Mouse (Mus musculus): ENCODE measurements around the gene Phlpp2.
A peak's percentile ranks its signal among the peaks of the same experiment; 100 is the strongest.
"Not testable (repeated sequence)": the region's sequence is repeated elsewhere in the genome, so short reads cannot be mapped to it uniquely, and the experiment has no call there.

Phlpp2 gene

GRCm38 (mm10) chr8:109863398-109863797 lies 4.9 kb upstream of the Phlpp2 start:
- no peaks in the 10 kb centered on the region for H3K27me3 ChIP-seq (ENCODE audit: insufficient read depth, low read length)
- peaks cover 23% of the 10 kb centered on the region for H3K4me1 ChIP-seq (replicated peaks; ENCODE audit: low read depth, low read length)
- H3K9me3 ChIP-seq (ENCODE audit: low read length), result no peaks in the 10 kb centered on the region
- H3K4me3 ChIP-seq (replicated peaks; ENCODE audit: low read length), result no peak overlapping the region
- peaks cover 54% of the 10 kb centered on the region for H3K36me3 ChIP-seq (ENCODE audit: insufficient read depth, low read length)
- TF ChIP-seq NANOG (IDR thresholded peaks at IDR 0.05; ENCODE audit: borderline replicate concordance, low read length), result no peak
- no peak for TF ChIP-seq POU5F1 (IDR thresholded peaks at IDR 0.05; ENCODE audit: borderline replicate concordance, low read length)
- TF ChIP-seq CTCF (conservative IDR thresholded peaks at IDR 0.05; ENCODE audit: low read length), result no peak

GRCm38 (mm10) chr8:109864798-109865197 lies 3.5 kb upstream of the Phlpp2 start:
- H3K9me3 ChIP-seq (ENCODE audit: low read length), result no peaks in the 10 kb centered on the region
- no peak overlapping the region for H3K4me3 ChIP-seq (replicated peaks; ENCODE audit: low read length)
- H3K27me3 ChIP-seq (ENCODE audit: insufficient read depth, low read length), result peaks cover 4% of the 10 kb centered on the region
- H3K36me3 ChIP-seq (ENCODE audit: insufficient read depth, low read length), result peaks cover 41% of the 10 kb centered on the region
- TF ChIP-seq NANOG (IDR thresholded peaks at IDR 0.05; ENCODE audit: borderline replicate concordance, low read length), result no peak
- no peak for TF ChIP-seq CTCF (conservative IDR thresholded peaks at IDR 0.05; ENCODE audit: low read length)
- TF ChIP-seq POU5F1 (IDR thresholded peaks at IDR 0.05; ENCODE audit: borderline replicate concordance, low read length), result no peak
- peaks cover 28% of the 10 kb centered on the region for H3K4me1 ChIP-seq (replicated peaks; ENCODE audit: low read depth, low read length)

DNA sequence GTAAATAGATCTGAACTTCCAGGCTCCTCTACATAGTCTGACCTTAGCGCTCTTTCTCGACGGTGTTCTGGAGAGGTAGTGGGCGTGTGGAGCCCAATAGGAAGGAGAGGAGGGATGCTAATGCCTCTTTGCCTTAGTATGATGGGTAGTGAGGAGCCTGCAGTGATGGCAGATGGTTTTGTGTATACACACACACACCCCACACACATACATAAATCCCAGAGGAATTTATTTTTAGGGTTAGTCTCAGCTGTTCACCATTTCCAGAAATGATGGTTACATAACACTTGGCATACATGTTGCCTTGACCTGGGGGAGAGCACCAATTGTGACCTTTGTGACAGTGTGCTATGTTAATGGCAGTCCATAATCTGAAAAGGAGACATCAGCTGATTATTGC lies 2.8 kb upstream of the Phlpp2 start:
- peaks cover 10% of the 10 kb centered on the region for H3K27me3 ChIP-seq (ENCODE audit: insufficient read depth, low read length)

GRCm38 (mm10) chr8:109866690-109867089 lies 1.7 kb upstream of the Phlpp2 start:
- Histone ChIP-seq H3K36me3 (ENCODE audit: insufficient read depth, low read length) (peaks cover 22% of the 10 kb centered on the region), H3K9me3 (ENCODE audit: low read length) (no peaks in the 10 kb centered on the region), H3K4me3 (replicated peaks; ENCODE audit: low read length) (no peak overlapping the region), H3K27me3 (ENCODE audit: insufficient read depth, low read length) (peaks cover 19% of the 10 kb centered on the region), H3K4me1 (replicated peaks; ENCODE audit: low read depth, low read length) (peaks cover 28% of the 10 kb centered on the region)
- TF ChIP-seq NANOG (IDR thresholded peaks at IDR 0.05; ENCODE audit: borderline replicate concordance, low read length) (no peak), CTCF (conservative IDR thresholded peaks at IDR 0.05; ENCODE audit: low read length) (no peak), POU5F1 (IDR thresholded peaks at IDR 0.05; ENCODE audit: borderline replicate concordance, low read length) (no peak)

More for the DNA sequence above, 2.8 kb upstream of the Phlpp2 start:
- no peak for TF ChIP-seq POU5F1 (IDR thresholded peaks at IDR 0.05; ENCODE audit: borderline replicate concordance, low read length)
- no peak for TF ChIP-seq NANOG (IDR thresholded peaks at IDR 0.05; ENCODE audit: borderline replicate concordance, low read length)
- no peak for TF ChIP-seq CTCF (conservative IDR thresholded peaks at IDR 0.05; ENCODE audit: low read length)
- H3K9me3 ChIP-seq (ENCODE audit: low read length), result no peaks in the 10 kb centered on the region
- no peak overlapping the region for H3K4me3 ChIP-seq (replicated peaks; ENCODE audit: low read length)
- peaks cover 28% of the 10 kb centered on the region for H3K4me1 ChIP-seq (replicated peaks; ENCODE audit: low read depth, low read length)
- peaks cover 34% of the 10 kb centered on the region for H3K36me3 ChIP-seq (ENCODE audit: insufficient read depth, low read length)

DNA sequence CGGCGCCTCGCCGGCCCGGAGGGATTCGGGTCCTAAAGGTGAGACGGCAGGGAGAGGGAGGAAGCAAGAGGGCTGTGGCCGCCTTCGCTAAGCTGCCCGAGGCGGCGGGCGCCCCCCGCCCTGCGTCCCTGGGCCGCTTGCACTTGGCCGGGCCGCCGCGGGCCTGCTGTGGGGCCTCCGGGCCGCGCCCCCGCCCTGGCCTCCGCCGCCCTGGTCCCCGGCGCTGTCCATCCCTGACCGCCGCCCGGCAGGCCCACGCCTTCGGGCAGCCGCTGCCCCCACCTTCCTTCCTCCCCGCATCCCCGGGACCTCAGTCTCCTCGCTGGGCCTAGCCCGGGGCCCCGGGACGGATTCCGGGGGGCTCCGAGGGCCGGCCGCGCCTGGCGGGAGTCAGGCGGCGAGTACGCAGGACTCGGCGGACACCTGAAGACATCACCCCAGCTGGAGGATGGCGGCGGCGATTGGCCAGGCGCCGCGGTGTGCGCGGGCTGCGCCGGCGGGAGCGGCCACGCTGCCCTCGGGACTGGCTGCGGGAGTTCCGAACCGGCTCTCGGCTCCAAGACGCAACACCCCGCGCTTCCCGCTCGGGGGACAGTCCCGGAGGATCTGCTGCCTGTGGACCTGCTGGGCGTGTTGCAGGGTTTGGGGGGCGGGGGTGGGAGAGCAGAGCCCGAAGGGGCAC lies 479 bp downstream of the Phlpp2 start:
- peaks cover under 1% of the 10 kb centered on the region; the same call in 1 of the 2 replicates for H3K36me3 ChIP-seq (ENCODE audit: insufficient read depth, low read length)
- peak overlapping the region; percentile 94 for H3K4me3 ChIP-seq (replicated peaks; ENCODE audit: low read length)
- peaks cover 23% of the 10 kb centered on the region for H3K4me1 ChIP-seq (replicated peaks; ENCODE audit: low read depth, low read length)
- H3K27me3 ChIP-seq (ENCODE audit: insufficient read depth, low read length), result peaks cover 19% of the 10 kb centered on the region
- no peaks in the 10 kb centered on the region for H3K9me3 ChIP-seq (ENCODE audit: low read length)
- TF ChIP-seq CTCF (conservative IDR thresholded peaks at IDR 0.05; ENCODE audit: low read length) (no peak), NANOG (IDR thresholded peaks at IDR 0.05; ENCODE audit: borderline replicate concordance, low read length) (no peak), POU5F1 (IDR thresholded peaks at IDR 0.05; ENCODE audit: borderline replicate concordance, low read length) (no peak)

GRCm38 (mm10) chr8:109871056-109871455 lies 2.7 kb downstream of the Phlpp2 start:
- Histone ChIP-seq H3K27me3 (ENCODE audit: insufficient read depth, low read length) (peaks cover 23% of the 10 kb centered on the region), H3K4me3 (replicated peaks; ENCODE audit: low read length) (no peak overlapping the region), H3K4me1 (replicated peaks; ENCODE audit: low read depth, low read length) (peaks cover 21% of the 10 kb centered on the region), H3K36me3 (ENCODE audit: insufficient read depth, low read length) (no peaks in the 10 kb centered on the region), H3K9me3 (ENCODE audit: low read length) (no peaks in the 10 kb centered on the region)
- TF ChIP-seq CTCF (conservative IDR thresholded peaks at IDR 0.05; ENCODE audit: low read length), result no peak
- TF ChIP-seq POU5F1 (IDR thresholded peaks at IDR 0.05; ENCODE audit: borderline replicate concordance, low read length), result no peak
- no peak for TF ChIP-seq NANOG (IDR thresholded peaks at IDR 0.05; ENCODE audit: borderline replicate concordance, low read length)

DNA sequence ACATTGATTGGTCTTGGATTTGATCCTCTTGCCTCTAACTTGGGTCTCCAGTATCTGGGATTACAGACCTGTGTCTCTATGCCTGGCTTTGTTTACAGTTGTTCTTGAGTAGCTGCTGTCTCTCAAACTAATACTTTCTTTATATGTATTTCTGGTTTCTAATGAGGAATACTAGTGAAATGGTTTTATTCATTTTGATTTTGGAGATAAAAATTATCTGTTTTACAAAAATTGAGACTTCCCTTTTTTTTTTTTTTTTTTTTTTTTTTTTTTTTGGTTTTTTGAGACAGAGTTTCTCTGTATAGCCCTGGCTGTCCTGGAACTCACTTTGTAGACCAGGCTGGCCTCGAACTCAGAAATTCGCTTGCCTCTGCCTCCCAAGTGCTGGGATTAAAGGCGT lies 5.5 kb downstream of the Phlpp2 start:
- peaks cover 23% of the 10 kb centered on the region for H3K27me3 ChIP-seq (ENCODE audit: insufficient read depth, low read length)
- not testable (repeated sequence) for H3K36me3 ChIP-seq (ENCODE audit: insufficient read depth, low read length); H3K9me3 ChIP-seq (ENCODE audit: low read length); H3K4me3 ChIP-seq (replicated peaks; ENCODE audit: low read length)
- H3K4me1 ChIP-seq (replicated peaks; ENCODE audit: low read depth, low read length), result peaks cover 13% of the 10 kb centered on the region

GRCm38 (mm10) chr8:109880012-109880662 lies 11.8 kb downstream of the Phlpp2 start:
- Histone ChIP-seq H3K9me3 (ENCODE audit: low read length) (no peaks in the 10 kb centered on the region; the same call in 1 of the 2 replicates), H3K4me3 (replicated peaks; ENCODE audit: low read length) (no peak overlapping the region), H3K27me3 (ENCODE audit: insufficient read depth, low read length) (0 out of 2 replicates have a peak, but pooled peaks cover 4% of the 10 kb centered on the region), H3K36me3 (ENCODE audit: insufficient read depth, low read length) (peaks cover 6% of the 10 kb centered on the region; the same call in 1 of the 2 replicates), H3K4me1 (replicated peaks; ENCODE audit: low read depth, low read length) (no peaks in the 10 kb centered on the region)
- no peak for TF ChIP-seq POU5F1 (IDR thresholded peaks at IDR 0.05; ENCODE audit: borderline replicate concordance, low read length)

- TF ChIP-seq CTCF (conservative IDR thresholded peaks at IDR 0.05; ENCODE audit: low read length), result no peak
- peak; percentile 60; the same call in 1 of the 2 replicates for TF ChIP-seq NANOG (IDR thresholded peaks at IDR 0.05; ENCODE audit: borderline replicate concordance, low read length)
- no peak for TF ChIP-seq POU5F1 (IDR thresholded peaks at IDR 0.05; ENCODE audit: borderline replicate concordance, low read length)
- Histone ChIP-seq H3K4me3 (replicated peaks; ENCODE audit: low read length) (no peak overlapping the region), H3K36me3 (ENCODE audit: insufficient read depth, low read length) (peaks cover 4% of the 10 kb centered on the region; the same call in 1 of the 2 replicates), H3K9me3 (ENCODE audit: low read length) (peaks cover 5% of the 10 kb centered on the region), H3K27me3 (ENCODE audit: insufficient read depth, low read length) (no peaks in the 10 kb centered on the region), H3K4me1 (replicated peaks; ENCODE audit: low read depth, low read length) (peaks cover 7% of the 10 kb centered on the region)
These were observed 17.0 kb downstream of the Phlpp2 start for GRCm38 (mm10) chr8:109885294-109885693.
